Mouse (Mus musculus) induced T-regulatory cell, adult 2 months (primary cell): ENCODE measurements at regions not wholly inside any gene's neighbourhood (a gene's known extent, or its start where the extent isn't known, plus 50 kb on each side); places are given as distances from the start of the nearest gene placed in this dataset.

Source experiments
- DNase-seq: peaks from one replicate; pipeline ENCODE4 v3.0.0-alpha.2; 2012; ENCODE audit warnings: low read depth

- DNase-seq, result no peak
These were observed 101.5 kb upstream of the Cypt1 start for GRCm38 (mm10) chrX:16421159-16421558.

GRCm38 (mm10) chrX:16421663-16422062 lies 101.0 kb upstream of the Cypt1 start:
- DNase-seq, result no peak

- no peak for DNase-seq
These were observed 84.6 kb upstream of the Cypt1 start for GRCm38 (mm10) chrX:16438088-16438487.

GRCm38 (mm10) chrX:16450496-16451078 lies 72.1 kb upstream of the Cypt1 start:
- DNase-seq, result peak; percentile 0
